26 mouse cellular contexts compared by ENCODE assay signal in the genomic region with DNA sequence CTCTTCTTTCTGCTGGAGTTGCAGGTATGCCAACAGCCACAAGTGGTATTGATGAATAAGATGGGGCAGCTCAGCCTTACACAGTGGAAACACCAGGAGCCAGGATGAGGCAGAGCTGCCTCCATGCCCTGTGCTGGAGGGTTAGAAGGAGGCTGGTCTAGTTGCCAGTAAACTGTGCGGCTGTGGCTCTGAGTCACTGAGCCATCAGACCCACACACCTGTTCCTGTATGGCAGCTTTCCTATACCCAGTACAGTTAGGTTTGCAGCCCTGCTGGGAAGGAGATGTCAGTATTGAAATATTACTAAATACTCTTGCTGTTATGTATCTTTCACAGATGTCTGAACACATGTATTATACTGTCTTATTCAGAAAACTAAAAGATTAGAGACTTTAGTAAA. TPM values are rescaled to one million over a fixed set of nuclear protein-coding genes. Genes with fewer than 3 reads are reported as not detected.
DNase-seq lines count a peak whose midpoint lies in the region; ATAC-seq and TF ChIP-seq lines count a peak whose summit lies in the region.
"Had no signal": no experiment of that assay in that cellular context is flagged by ENCODE, and none has a peak within 500 bp of the region (broad histone marks: within the 10 kb centered on the region; RNA-seq: fewer than 3 reads in every experiment).

No protein-coding gene starts in this region.

- DNase-seq in cerebellum, adult 9-10 months: peak; percentile 28
- no peak for DNase-seq in cerebellum, postnatal 14 days
- DNase-seq in heart, postnatal 0 days (ENCODE audit: low spot score): no peak
- no peak for DNase-seq in heart, postnatal 4 days
- DNase-seq in NIH3T3 (ENCODE audit: low read depth): peak; percentile 15
- peak; percentile 10 for DNase-seq in gastrocnemius, postnatal 14 days
- DNase-seq in lung, adult 18-20 months: no peak
- DNase-seq in lung, postnatal 4 days: no peak
- DNase-seq: adrenal gland, postnatal 14 days; forebrain, postnatal 0 days; heart, postnatal 36 days; kidney, adult 9 months; kidney, postnatal 25 days; left cerebral cortex, postnatal 4 days; liver; lung, adult 2 months; spleen, adult 18-20 months; thymus, postnatal 4 days had no signal

- no peak for TF ChIP-seq CTCF in heart, postnatal 0 days (IDR thresholded peaks at IDR 0.05; ENCODE audit: low read depth)

- ATAC-seq in heart, postnatal 0 days (ENCODE audit: insufficient read depth, low read depth): no peak
- ATAC-seq: activated CD4-positive, CD25-positive, alpha-beta regulatory T cell, adult 4 months; CD4-positive, CD25-positive, alpha-beta regulatory T cell, adult 4 months; forebrain, postnatal 0 days; intestine, embryonic 15.5 days; midbrain, embryonic 16.5 days had no signal

- no peaks in the 10 kb centered on the region for H3K27me3 ChIP-seq in heart, postnatal 0 days (ENCODE audit: control insufficient read depth, insufficient read depth, low read length)
- H3K27me3 ChIP-seq: embryonic facial prominence, embryonic 13.5 days; heart, embryonic 12.5 days; hindbrain, embryonic 15.5 days; intestine, embryonic 15.5 days had no signal

- peaks cover 48% of the 10 kb centered on the region for H3K36me3 ChIP-seq in heart, postnatal 0 days (replicated peaks; ENCODE audit: control insufficient read depth, insufficient read depth, low read length)

- no peak overlapping the region for H3K9ac ChIP-seq in heart, postnatal 0 days (replicated peaks; ENCODE audit: low read depth, low read length)
- H3K9ac ChIP-seq: embryonic facial prominence, embryonic 13.5 days; forebrain, postnatal 0 days; heart, embryonic 12.5 days; hindbrain, embryonic 15.5 days; intestine, embryonic 15.5 days had no signal

- no peak overlapping the region for H3K4me3 ChIP-seq in heart, postnatal 0 days (ENCODE audit: low read depth, low read length)
- H3K4me3 ChIP-seq: embryonic facial prominence, embryonic 13.5 days; heart, embryonic 12.5 days; hindbrain, embryonic 15.5 days; intestine, embryonic 15.5 days; left cerebral cortex, adult 2 months had no signal

- 74% methylated on average over 1 of the region's 1 CpGs for WGBS in heart, postnatal 0 days

- H3K9me3 ChIP-seq in heart, postnatal 0 days (replicated peaks; ENCODE audit: control insufficient read depth, low read length): no peaks in the 10 kb centered on the region
- H3K9me3 ChIP-seq: embryonic facial prominence, embryonic 13.5 days; heart, embryonic 12.5 days; hindbrain, embryonic 15.5 days; intestine, embryonic 15.5 days had no signal

- no peak for TF ChIP-seq EP300 in heart, postnatal 0 days (IDR thresholded peaks at IDR 0.05; ENCODE audit: low read depth)

- no peak overlapping the region for H3K4me2 ChIP-seq in heart, postnatal 0 days (ENCODE audit: low read depth, low read length)
- H3K4me2 ChIP-seq: embryonic facial prominence, embryonic 13.5 days; heart, embryonic 12.5 days; hindbrain, embryonic 15.5 days; intestine, embryonic 15.5 days had no signal

- H3K27ac ChIP-seq in heart, postnatal 0 days (ENCODE audit: low read depth): peak overlapping the region; percentile 35
- H3K27ac ChIP-seq: embryonic facial prominence, embryonic 13.5 days; hindbrain, embryonic 15.5 days; intestine, embryonic 15.5 days; left cerebral cortex, adult 2 months had no signal

- intact Hi-C loops in gastrocnemius, postnatal 14 days (cut with DNase I; ENCODE audit: low total_unique reads): no loop called here

- H3K4me1 ChIP-seq in heart, postnatal 0 days (ENCODE audit: control insufficient read depth, insufficient read depth): 0 out of 2 replicates have a peak, but pooled peaks cover 3% of the 10 kb centered on the region
- H3K4me1 ChIP-seq: embryonic facial prominence, embryonic 13.5 days; heart, embryonic 12.5 days; hindbrain, embryonic 15.5 days; intestine, embryonic 15.5 days had no signal

RNA-seq across cellular contexts. Expression of a gene that starts 48.1 kb away (rescaled TPM):
- 7.3 and 12.3 TPM in 2 replicates for total RNA-seq in heart, postnatal 0 days (2014; rRNA removed; ENCODE audit: low replicate concordance)
- polyA plus RNA-seq in heart, postnatal 0 days (2015; fragmentation: Nextera tagmentation; extraction: Ambion mirVana): 5.0 and 5.1 TPM in 2 replicates
- total RNA-seq in heart, postnatal 4 days (2021): 10 to 100 TPM; 13.8 to 14.1 TPM
- total RNA-seq in gastrocnemius, postnatal 14 days (2021): 1 to 10 TPM; 7.5 to 7.6 TPM

Comparison
In these comparisons a context has a peak if more than half of its experiments do, and no peak if none do; other contexts are left out.
1. DNase-seq: peak in cerebellum, adult 9-10 months (single experiment), NIH3T3 (single experiment) and gastrocnemius, postnatal 14 days (single experiment); none in cerebellum, postnatal 14 days (0 of 2), heart, postnatal 0 days (single experiment), heart, postnatal 4 days (single experiment), lung, adult 18-20 months (0 of 2) and lung, postnatal 4 days (0 of 2).